Mouse (Mus musculus) liver, adult 2 months (tissue): Measurements from ENCODE around the gene Fbxl4. TPM values are rescaled to one million over a fixed set of nuclear protein-coding genes. Genes with fewer than 3 reads are reported as not detected.

Experiments used
- DNase-seq: peaks from one replicate; pipeline ENCODE4 v3.0.0-alpha.2; 2011; ENCODE audit warnings: low read depth, low spot score; ENCODE audit errors: extremely low read depth
- H3K27ac ChIP-seq: fragments of 200-500 bp; replicated peaks from 2 replicates; pipeline ENCODE4 v1.5.1; 2012; ENCODE audit warnings: low read depth, mild to moderate bottlenecking, control low read depth, inconsistent platforms, low read length; ENCODE audit not compliant: insufficient read depth
- H3K27me3 ChIP-seq: fragments of 200-500 bp; 2 replicates; pipeline ENCODE4 v1.6.1; 2012; ENCODE audit warnings: mild to moderate bottlenecking, moderate library complexity, low read length, inconsistent platforms; ENCODE audit not compliant: control insufficient read depth, insufficient read depth
- H3K36me3 ChIP-seq: fragments of 200-500 bp; 2 replicates; pipeline ENCODE4 v1.6.1; 2012; ENCODE audit warnings: low read length, inconsistent platforms; ENCODE audit not compliant: control insufficient read depth, insufficient read depth
- H3K4me1 ChIP-seq: fragments of 200-500 bp; 2 replicates; pipeline ENCODE4 v1.6.1; 2011; ENCODE audit warnings: low read length; ENCODE audit not compliant: control insufficient read depth, insufficient read depth
- H3K4me3 ChIP-seq: fragments of 200-500 bp; 2 replicates; pipeline ENCODE4 v1.5.1; 2011; ENCODE audit warnings: low read depth, mild to moderate bottlenecking, control low read depth, low read length, moderate library complexity; ENCODE audit not compliant: insufficient read depth
- H3K79me2 ChIP-seq: fragments of 200-500 bp; 2 replicates; pipeline ENCODE4 v1.6.1; 2012; ENCODE audit warnings: inconsistent platforms, mild to moderate bottlenecking, low read length, moderate library complexity; ENCODE audit not compliant: control insufficient read depth, insufficient read depth
- H3K9ac ChIP-seq: fragments of 200-500 bp; 2 replicates; pipeline ENCODE4 v1.6.1; 2012; ENCODE audit warnings: low read depth, mild to moderate bottlenecking, control low read depth, inconsistent platforms, low read length
- CTCF ChIP-seq: fragments of 200-500 bp; IDR thresholded peaks from 2 replicates; pipeline ENCODE4 v1.5.1; 2011; ENCODE audit warnings: low read depth, low read length, control low read depth
- POLR2A ChIP-seq: fragments of 200-500 bp; IDR thresholded peaks from 2 replicates; pipeline ENCODE4 v1.6.1; 2011; ENCODE audit warnings: low read length, control low read depth; ENCODE audit not compliant: insufficient read depth; ENCODE audit errors: extremely low read depth
- WGBS: fragments of 180-500 bp; shearing (Covaris S2); methylation state at CpG from one replicate; pipeline ENCODE4 v1.1.7; 2018; 5-methylcytosine and 5-hydroxymethylcytosine counted together
- polyA plus RNA-seq: library from polyadenylated mRNA; depleted of rRNA; stranded (reverse); fragments of >200 nt; gene quantifications from 2 replicates; pipeline ENCODE4 v1.2.3, GENCODE M21; 2012; rRNA removed
- total RNA-seq: library from RNA; depleted of rRNA; stranded (reverse); fragments of >200 nt; gene quantifications from 2 replicates; pipeline ENCODE4 v1.2.3, GENCODE M21; 2014; rRNA removed

Gene Fbxl4
- total and polyA plus RNA-seq, 2 experiments: 16.0 to 24.0 TPM

DNA sequence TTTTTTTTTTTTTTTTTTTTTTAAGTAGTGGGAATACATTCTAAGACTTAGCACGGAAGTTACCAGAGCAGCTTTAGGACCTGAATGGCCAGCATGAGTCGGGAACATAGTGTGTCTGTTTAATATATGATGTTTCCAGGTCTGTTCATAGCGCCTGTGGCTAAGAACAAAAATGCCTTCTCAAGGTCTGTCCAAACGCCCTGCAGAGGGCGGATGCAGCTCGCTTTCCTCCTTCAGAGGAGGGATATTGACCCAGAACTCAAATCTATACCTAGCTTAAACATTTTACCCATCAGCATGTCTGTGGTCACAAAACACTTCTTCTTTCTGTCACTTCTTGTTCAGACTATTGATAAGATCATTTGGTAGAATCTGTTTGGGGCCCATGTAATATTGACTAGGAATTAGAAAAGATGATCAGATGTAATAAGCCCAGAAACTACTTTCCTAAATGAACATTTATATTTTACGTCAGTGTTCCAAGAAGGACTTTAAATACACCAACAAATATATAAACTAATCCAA is 125.5 kb downstream of the Fbxl4 start:
- H3K27ac ChIP-seq: no peak overlapping the region
- 11% methylated on average over 7 of the region's 7 CpGs for WGBS
- H3K79me2 ChIP-seq: no peaks in the 10 kb centered on the region
- no peak overlapping the region for H3K4me3 ChIP-seq
- peaks cover under 1% of the 10 kb centered on the region; the same call in 1 of the 2 replicates for H3K4me1 ChIP-seq
- DNase-seq: no peak
- H3K27me3 ChIP-seq: peaks cover 24% of the 10 kb centered on the region
- no peaks in the 10 kb centered on the region for H3K36me3 ChIP-seq
- no peak overlapping the region for H3K9ac ChIP-seq
- TF ChIP-seq POLR2A (no peak), CTCF (no peak)

DNA sequence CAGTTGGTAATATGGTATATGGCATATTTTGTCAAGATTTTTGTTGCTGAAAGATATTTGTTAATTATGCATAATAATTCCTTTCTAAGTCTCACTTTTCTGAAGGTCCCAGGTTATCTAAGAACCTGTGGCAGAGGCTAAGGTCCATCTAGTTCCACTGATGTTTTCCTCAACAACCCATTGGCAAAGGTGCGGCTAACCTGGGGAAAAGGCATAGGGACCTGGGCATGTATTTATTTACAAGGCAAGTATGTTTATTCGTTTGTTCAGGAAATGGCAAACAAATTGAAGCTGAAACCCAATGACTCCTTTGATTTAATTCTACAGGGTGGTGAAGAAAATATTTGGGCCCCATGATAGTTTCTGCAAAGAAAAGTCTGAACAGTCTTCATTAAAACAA is 126.2 kb downstream of the Fbxl4 start:
- no peak overlapping the region for H3K9ac ChIP-seq

More for the DNA sequence above, 126.2 kb downstream of the Fbxl4 start:
- TF ChIP-seq POLR2A: no peak
- TF ChIP-seq CTCF: no peak
- H3K27me3 ChIP-seq: peaks cover 29% of the 10 kb centered on the region
- peaks cover 3% of the 10 kb centered on the region; the same call in 1 of the 2 replicates for H3K4me1 ChIP-seq
- no peaks in the 10 kb centered on the region for H3K79me2 ChIP-seq
- no peak overlapping the region for H3K4me3 ChIP-seq
- 3% methylated on average over 2 of the region's 2 CpGs for WGBS
- DNase-seq: no peak
- no peak overlapping the region for H3K27ac ChIP-seq
- H3K36me3 ChIP-seq: no peaks in the 10 kb centered on the region

Other genes starting within 250 kb of the Fbxl4 start
- not detected in 2 replicates for gene Pou3f2, start 130.8 kb downstream of the Fbxl4 start, total RNA-seq
- not detected in 2 replicates for gene Pou3f2, start 130.8 kb downstream of the Fbxl4 start, polyA plus RNA-seq